Mouse (Mus musculus) cerebellum, adult 2 months (tissue): ENCODE results near the gene Dlgap4. TPM values are rescaled to one million over a fixed set of nuclear protein-coding genes. Genes with fewer than 3 reads are reported as not detected.

Source experiments
- DNase-seq, 2 experiments: peaks; one replicate each; pipeline ENCODE4 v3.0.0; 2021
- H3K27ac ChIP-seq: fragments of 200-500 bp; 2 replicates; pipeline ENCODE4 v1.5.1; 2012; ENCODE audit warnings: low read length, control low read depth, inconsistent platforms; ENCODE audit not compliant: insufficient read depth
- H3K27me3 ChIP-seq: fragments of 200-500 bp; 2 replicates; pipeline ENCODE4 v1.6.1; 2012; ENCODE audit warnings: inconsistent platforms, mild to moderate bottlenecking, low read length, moderate library complexity; ENCODE audit not compliant: control insufficient read depth, insufficient read depth
- H3K4me1 ChIP-seq: fragments of 200-500 bp; 2 replicates; pipeline ENCODE4 v1.6.1; 2011; ENCODE audit warnings: low read length; ENCODE audit not compliant: control insufficient read depth, insufficient read depth
- H3K4me3 ChIP-seq: fragments of 200-500 bp; replicated peaks from 2 replicates; pipeline ENCODE3; 2011; ENCODE audit warnings: mild to moderate bottlenecking, low read depth, low read length, control low read depth; ENCODE audit not compliant: insufficient read depth
- CTCF ChIP-seq: fragments of 200-500 bp; IDR thresholded peaks from 2 replicates; pipeline ENCODE4 v1.5.1; 2011; ENCODE audit warnings: low read depth, mild to moderate bottlenecking, control low read depth, low read length, moderate library complexity, borderline replicate concordance; ENCODE audit not compliant: insufficient read depth
- POLR2A ChIP-seq: fragments of 200-500 bp; IDR thresholded peaks from 2 replicates; pipeline ENCODE4 v1.6.1; 2011; ENCODE audit warnings: low read length, control low read depth, borderline replicate concordance; ENCODE audit not compliant: insufficient read depth
- WGBS: fragments of 180-500 bp; shearing (Covaris S2); methylation state at CpG from one replicate; pipeline ENCODE4 v1.1.7; 2018; 5-methylcytosine and 5-hydroxymethylcytosine counted together
- polyA plus RNA-seq: library from polyadenylated mRNA; depleted of rRNA; stranded (reverse); fragments of >200 nt; gene quantifications from 2 replicates; pipeline ENCODE4 v1.2.3, GENCODE M21; 2012

Gene Dlgap4
- polyA plus RNA-seq, 1 experiment, result 130 TPM

GRCm38 (mm10) chr2:156736846-156737245 lies 123.3 kb downstream of the Dlgap4 start:
- peak; percentile 73 to 86 for DNase-seq
- Histone ChIP-seq H3K27ac (no peak overlapping the region), H3K4me1 (peaks cover 60% of the 10 kb centered on the region), H3K4me3 (no peak overlapping the region), H3K27me3 (no peaks in the 10 kb centered on the region)
- WGBS, result 8% methylated on average over 7 of the region's 7 CpGs
- TF ChIP-seq POLR2A (no peak), CTCF (no peak)

GRCm38 (mm10) chr2:156737976-156738375 lies 124.5 kb downstream of the Dlgap4 start:
- TF ChIP-seq POLR2A (no peak), CTCF (no peak)
- H3K27me3 ChIP-seq, result no peaks in the 10 kb centered on the region
- 62% methylated on average over 7 of the region's 7 CpGs for WGBS
- no peak for DNase-seq
- no peak overlapping the region for H3K4me3 ChIP-seq
- peaks cover 57% of the 10 kb centered on the region for H3K4me1 ChIP-seq
- H3K27ac ChIP-seq, result no peak overlapping the region

- DNase-seq, result no peak
- TF ChIP-seq CTCF, result no peak
- H3K27ac ChIP-seq, result no peak overlapping the region
These were observed 127.8 kb downstream of the Dlgap4 start for GRCm38 (mm10) chr2:156741265-156741664.

DNA sequence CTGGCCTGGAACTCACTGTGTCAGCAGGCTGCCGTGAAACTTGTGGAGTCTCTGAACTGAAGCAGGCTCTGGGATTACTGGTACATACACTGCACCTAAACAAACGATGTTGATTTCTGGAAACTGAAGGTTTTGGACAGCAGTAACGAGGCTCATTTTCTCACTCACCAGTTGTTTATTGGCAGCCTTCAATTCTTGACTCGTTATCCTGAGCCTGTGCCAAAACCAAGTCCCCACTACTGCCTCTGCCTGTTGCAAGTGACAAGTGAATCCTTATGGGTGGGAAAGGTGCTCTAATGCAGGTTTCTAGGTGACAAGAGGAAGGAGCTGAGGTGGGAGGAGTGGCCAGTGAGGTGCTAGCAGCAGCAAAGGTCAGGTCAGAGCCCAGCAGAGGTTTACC lies 128.5 kb downstream of the Dlgap4 start:
- no peak for DNase-seq
- peaks cover 38% of the 10 kb centered on the region for H3K4me1 ChIP-seq
- no peak overlapping the region for H3K4me3 ChIP-seq
- H3K27ac ChIP-seq, result no peak overlapping the region
- TF ChIP-seq POLR2A (no peak), CTCF (no peak)
- H3K27me3 ChIP-seq, result no peaks in the 10 kb centered on the region
- 20% methylated on average over 4 of the region's 4 CpGs for WGBS

More at GRCm38 (mm10) chr2:156741265-156741664, 127.8 kb downstream of the Dlgap4 start:
- H3K4me1 ChIP-seq, result peaks cover 45% of the 10 kb centered on the region
- H3K27me3 ChIP-seq, result no peaks in the 10 kb centered on the region
- 88% methylated on average over 9 of the region's 9 CpGs for WGBS
- H3K4me3 ChIP-seq, result no peak overlapping the region

DNA sequence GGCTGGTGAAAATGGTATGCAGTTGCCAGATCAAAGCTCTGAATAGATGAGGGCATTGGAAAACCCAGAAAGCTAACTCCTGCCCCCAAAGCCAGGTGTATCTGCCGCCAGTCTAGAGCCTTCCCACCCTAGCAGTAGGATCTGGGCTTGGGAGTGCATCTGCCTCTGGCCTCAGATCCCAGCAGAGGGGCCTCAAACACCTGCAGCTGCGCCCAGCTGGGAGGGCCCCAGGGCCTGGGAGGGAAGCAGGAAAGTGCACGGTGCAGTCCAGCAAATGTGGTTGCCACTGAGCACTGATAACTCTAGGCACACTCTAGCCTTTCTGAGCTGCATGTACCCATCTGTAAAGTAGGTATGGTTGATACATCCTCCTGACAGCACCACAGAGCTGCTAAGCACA lies 129.7 kb downstream of the Dlgap4 start:
- no peak overlapping the region for H3K27ac ChIP-seq
- peaks cover 27% of the 10 kb centered on the region for H3K4me1 ChIP-seq
- no peaks in the 10 kb centered on the region for H3K27me3 ChIP-seq
- TF ChIP-seq CTCF, result no peak
- TF ChIP-seq POLR2A, result no peak
- 61% methylated on average over 3 of the region's 3 CpGs for WGBS
- DNase-seq, result no peak
- no peak overlapping the region for H3K4me3 ChIP-seq

DNA sequence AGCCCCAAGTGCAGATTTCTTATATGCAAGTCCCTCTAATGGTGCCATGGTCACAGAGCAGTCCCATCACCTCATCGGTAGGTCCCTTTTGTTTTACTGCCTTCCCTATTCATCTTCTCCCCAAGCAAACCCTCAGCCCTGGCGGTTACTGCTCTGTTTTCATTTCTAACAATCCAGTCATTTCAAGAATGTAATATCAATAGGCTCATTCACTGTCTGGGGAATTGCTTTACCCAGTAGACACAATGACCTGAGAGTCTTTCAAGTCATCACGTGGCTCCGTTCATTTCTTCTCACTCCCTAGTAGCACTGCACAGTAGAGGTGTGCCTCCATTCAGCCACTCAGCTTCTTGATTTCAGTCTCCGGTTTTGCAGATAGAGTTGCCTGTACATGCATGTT lies 130.9 kb downstream of the Dlgap4 start:
- TF ChIP-seq CTCF, result no peak
- TF ChIP-seq POLR2A, result no peak
- WGBS, result 87% methylated on average over 5 of the region's 5 CpGs
- no peak for DNase-seq
- Histone ChIP-seq H3K27me3 (no peaks in the 10 kb centered on the region), H3K4me3 (no peak overlapping the region), H3K27ac (no peak overlapping the region), H3K4me1 (peaks cover 25% of the 10 kb centered on the region)

- TF ChIP-seq POLR2A (no peak), CTCF (no peak)
- WGBS, result 60% methylated on average over 3 of the region's 3 CpGs
- Histone ChIP-seq H3K27ac (no peak overlapping the region), H3K27me3 (no peaks in the 10 kb centered on the region), H3K4me3 (no peak overlapping the region), H3K4me1 (peaks cover 5% of the 10 kb centered on the region; the same call in 1 of the 2 replicates)
- DNase-seq, result no peak
These were observed 133.8 kb downstream of the Dlgap4 start for GRCm38 (mm10) chr2:156747315-156747714.

GRCm38 (mm10) chr2:156749687-156750086 lies 136.2 kb downstream of the Dlgap4 start:
- TF ChIP-seq POLR2A, result no peak
- Histone ChIP-seq H3K4me1 (no peaks in the 10 kb centered on the region), H3K4me3 (no peak overlapping the region), H3K27ac (no peak overlapping the region), H3K27me3 (no peaks in the 10 kb centered on the region)
- no peak for DNase-seq
- WGBS, result 94% methylated on average over 8 of the region's 8 CpGs
